Mouse (Mus musculus): ENCODE measurements at regions not wholly inside any gene's neighbourhood (a gene's known extent, or its start where the extent isn't known, plus 50 kb on each side); places are given as distances from the start of the nearest gene placed in this dataset.

DNA sequence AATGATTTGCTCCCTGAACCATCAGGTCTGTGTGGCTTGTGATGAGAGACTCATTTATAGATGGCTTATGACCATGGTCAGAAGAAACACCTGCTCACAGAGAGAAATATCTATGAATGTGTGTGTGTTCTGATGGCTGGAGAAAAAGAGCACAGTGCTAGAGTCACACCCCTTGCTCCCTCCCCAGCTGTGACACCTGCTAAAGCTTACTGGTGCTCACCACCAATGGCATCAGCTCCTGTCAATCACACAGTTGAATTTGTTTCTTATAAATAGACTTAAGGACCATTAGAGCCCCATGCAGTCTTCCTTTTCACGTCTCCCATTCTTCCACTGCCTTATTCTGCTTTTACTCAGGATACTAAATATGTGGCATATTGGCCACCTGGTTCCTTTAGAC, 654.3 kb downstream of the Cbln4 start:
- WGBS = 45% methylated on average over 1 of the region's 1 CpGs
- DNase-seq (ENCODE audit: low read depth, low spot score) = no peak

DNA sequence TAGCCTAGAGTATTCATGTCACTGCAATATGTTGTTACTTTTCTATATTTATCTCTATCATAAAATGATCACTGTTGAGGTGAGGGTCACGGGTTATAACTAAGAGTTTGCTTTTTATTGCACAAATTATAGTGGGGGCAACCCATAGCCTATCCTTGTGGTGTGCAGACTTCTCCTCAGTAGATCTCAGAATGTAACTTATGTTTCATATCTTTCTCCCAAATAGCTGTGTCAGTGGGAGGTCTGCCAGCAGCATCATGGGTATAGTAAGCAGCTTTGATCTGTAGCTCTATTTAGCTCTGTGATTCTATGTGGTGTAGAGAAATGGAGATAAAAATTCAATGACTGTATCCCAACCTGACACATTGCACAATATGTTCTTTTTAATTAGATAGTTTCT, 641.9 kb downstream of the Dok5 start:
- WGBS = 23% methylated on average over 1 of the region's 1 CpGs
- no peak for DNase-seq (ENCODE audit: low read depth, low spot score)

DNA sequence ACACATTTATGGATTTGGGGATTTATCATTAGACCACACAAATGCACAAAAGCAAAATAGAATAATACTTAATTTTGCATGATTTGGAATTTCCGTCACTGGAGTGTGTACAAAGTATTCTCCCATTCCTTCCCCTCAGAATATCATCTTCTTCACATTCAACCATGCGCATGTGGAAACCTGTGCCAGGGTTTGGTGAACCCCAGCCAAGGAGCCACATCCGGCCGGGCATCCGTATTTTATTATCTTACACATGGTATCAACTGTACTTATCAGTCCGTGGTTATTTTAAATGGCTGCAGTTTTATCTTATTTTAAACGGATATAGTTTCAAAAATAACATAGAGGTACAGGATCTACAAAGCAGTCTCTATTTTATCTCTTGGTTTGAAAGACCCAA, 641.4 kb downstream of the Dok5 start:
- WGBS = 91% methylated on average over 7 of the region's 7 CpGs
- no peak for DNase-seq (ENCODE audit: low read depth, low spot score)

DNA sequence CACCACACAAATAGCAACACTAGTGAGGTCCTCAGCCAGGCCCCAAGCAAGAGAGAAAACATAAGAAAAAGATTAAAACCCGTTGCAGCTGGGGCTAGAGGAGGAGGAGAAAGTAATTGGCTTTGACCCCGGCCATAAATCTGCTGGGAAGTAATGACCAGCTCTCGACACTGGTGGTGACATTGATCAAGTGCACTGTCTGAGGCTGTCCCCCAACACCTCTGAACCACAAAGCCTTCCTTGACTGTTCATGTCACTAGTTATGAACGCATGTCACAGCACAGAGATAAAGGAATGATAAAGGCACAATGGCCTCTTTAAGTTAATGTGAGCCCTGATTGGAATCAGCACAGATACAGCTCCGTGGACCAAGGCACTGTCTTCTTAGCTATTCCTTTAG, 640.1 kb downstream of the Dok5 start:
- no peak for DNase-seq (ENCODE audit: low read depth, low spot score)
- WGBS = 25% methylated on average over 5 of the region's 5 CpGs

DNA sequence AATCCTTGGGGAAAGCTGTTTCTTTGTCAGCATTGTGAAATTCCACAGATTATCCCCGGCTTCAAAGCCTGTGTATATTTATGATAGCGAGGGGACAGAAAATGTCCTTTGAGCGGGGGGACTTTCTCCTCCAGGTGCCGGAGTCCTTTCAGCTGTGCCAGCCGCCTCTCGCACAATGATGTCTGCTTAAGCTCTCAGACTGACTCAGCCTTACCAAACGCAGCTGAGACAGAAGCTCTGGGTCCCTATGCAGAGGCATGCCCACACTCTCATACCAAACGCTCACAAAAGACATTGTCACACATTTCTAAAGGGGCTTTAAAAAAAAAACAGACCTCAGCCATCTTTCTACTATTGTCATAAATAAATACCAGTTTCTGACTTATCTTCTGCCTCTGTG, 633.9 kb downstream of the Dok5 start:
- 55% methylated on average over 8 of the region's 8 CpGs for WGBS
- DNase-seq (ENCODE audit: low read depth, low spot score) = no peak

DNA sequence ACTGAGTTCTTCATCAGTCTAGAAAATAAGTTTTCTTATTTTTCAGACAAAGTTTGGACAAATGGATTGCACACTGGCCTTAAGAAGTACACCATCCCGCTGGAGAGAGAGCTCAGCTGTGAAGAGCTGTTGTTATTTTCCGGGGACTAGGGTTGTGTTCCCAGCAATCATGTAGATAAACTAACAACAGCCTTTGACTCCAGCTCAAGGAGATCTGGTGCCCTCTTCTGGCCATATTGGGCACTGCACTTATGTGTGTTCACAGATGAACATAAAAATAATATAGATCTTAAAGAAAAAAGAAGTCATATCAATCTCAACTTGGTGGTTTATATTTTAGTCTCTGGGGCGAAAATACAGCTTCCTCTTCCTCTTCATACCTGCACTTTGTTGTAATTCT, 633.0 kb downstream of the Dok5 start:
- DNase-seq (ENCODE audit: low read depth, low spot score) = no peak
- 86% methylated on average over 3 of the region's 3 CpGs for WGBS

DNA sequence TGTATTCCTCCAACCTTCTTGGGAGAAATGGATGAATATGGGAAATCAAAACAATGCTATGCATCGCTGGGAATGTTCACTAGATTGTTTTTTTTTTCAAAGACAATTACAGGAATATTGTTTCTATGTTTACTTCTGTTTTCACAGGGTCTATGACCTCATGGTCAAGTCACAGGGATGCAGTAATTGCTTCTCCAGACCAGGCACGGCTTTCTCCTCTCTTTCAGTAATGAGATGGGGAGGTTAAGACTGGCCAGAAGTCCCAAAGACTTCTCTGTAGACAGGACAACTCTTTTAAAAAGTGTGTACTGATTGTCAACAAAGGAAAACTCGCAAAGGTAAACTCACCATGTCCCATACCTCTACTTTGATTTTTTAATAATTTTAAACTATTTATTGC, 631.8 kb downstream of the Dok5 start:
- DNase-seq (ENCODE audit: low read depth, low spot score) = no peak
- WGBS = 69% methylated on average over 3 of the region's 3 CpGs

DNA sequence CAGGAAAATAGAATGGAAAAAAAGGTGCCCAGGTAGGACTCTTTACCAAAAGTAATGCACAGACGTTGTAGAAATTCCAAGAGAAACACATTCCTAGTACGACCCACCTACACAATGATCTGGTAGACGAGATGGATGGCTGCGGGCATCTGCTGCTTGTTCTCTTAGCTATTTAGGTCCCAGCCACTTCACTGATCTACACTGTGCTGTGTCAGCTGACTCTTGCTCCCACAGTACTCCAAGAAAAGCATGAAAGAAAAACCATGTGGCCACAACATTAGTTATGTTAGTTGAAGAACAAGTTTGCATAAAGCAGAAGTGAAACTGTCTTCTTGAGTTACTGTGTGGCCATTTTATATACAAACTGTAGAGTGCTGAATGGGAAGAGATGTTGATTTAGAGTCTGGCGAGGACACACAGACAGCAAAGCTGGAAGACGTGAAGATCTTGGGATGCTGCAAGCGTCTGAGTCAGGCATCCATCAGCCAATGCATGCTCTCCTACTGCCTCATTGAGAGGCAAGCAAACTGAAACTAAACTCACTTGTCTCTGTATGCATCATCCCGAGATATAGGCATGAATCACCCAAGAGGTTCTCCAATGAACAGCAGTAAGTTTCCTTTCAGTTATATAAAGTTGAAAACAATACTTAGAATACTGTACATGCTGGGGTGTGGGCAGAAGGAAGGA, 626.6 kb downstream of the Dok5 start:
- DNase-seq (ENCODE audit: low read depth, low spot score) = no peak
- 63% methylated on average over 8 of the region's 8 CpGs for WGBS

DNA sequence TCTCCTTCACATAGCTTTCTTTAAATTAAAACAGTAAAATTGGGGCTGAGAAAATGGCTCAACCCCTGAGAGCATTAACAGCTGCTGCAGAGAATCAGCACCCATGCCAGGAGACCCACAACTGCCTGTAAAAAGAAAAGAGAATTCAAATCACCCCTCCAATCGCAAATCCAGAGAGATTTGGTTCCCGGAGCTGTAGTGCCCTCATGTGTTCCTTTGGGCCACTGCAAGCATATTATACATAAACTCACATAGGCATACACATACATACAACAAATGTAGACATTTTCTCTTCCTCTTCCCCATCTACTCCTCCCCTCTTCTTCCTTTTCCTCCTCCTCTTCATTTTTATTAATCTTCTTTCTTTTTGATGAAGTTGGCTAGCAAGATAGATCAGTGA, 616.5 kb downstream of the Dok5 start:
- no peak for DNase-seq (ENCODE audit: low read depth, low spot score)
- 86% methylated on average over 2 of the region's 2 CpGs for WGBS

DNA sequence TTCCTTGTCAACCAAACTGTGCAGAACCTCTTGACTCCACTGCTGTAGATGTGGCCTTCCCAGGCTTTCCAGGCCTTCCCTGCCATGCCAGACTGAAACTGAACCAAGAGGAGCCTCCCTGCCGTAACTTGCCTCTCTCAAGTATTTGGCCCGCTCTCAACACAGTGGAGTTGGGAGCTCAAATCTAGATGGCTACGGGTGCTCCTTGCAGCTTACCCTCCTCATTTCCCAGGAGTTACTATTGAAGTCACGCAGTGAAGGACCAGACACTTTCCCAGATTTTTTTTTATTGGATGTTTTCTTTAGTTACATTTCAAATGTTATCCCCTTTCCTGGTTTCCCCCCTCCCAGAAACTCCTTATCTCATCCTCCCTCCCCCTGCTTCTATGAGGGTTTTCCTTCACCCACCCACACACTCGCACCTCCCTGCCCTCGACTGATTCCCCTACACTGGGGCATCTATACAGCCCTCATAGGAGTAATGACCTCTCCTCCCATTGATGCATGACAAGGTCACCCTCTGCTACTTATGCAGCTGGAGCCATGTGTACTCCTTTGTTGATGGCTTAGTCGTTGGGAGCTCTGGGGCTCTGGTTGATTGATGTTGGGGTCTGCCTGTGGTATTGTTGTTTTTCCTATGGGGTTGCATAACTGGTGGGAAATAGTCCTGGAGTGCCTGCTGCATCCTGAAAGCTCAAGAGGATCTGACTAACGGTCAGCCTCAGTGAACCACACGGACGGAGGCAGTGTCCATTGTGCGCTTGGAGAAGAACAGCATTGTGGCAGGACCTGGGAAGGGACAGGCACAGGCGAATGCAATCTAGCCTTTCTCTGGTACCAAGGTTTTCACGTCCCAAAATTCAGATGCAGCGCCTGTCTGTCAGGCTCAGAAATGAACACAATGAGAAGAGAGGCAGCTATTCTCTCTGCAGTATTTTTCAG, 602.5 kb downstream of the Dok5 start:
- DNase-seq (ENCODE audit: low read depth, low spot score) = no peak
- WGBS = 76% methylated on average over 14 of the region's 14 CpGs

DNA sequence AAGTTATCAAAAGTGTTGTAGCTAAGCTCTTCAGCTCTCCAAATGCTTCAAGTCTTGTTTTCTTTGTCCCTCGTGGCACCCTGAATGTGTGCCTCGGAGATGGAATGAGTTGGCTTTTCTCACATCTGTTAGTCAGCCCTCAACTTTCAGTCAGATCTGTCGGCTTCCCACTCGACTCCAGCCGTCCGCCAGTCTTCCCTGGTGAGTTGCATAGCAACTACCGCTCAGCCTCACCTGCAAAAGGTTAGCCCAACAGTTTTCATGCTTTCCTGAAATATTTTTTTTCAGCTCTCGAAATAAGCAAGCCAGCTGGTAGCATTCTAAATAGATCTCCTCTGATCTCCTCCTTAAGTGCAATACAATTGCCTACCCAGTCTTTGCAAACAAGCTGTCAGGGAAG, 601.2 kb downstream of the Dok5 start:
- no peak for DNase-seq (ENCODE audit: low read depth, low spot score)
- 88% methylated on average over 8 of the region's 8 CpGs for WGBS

DNA sequence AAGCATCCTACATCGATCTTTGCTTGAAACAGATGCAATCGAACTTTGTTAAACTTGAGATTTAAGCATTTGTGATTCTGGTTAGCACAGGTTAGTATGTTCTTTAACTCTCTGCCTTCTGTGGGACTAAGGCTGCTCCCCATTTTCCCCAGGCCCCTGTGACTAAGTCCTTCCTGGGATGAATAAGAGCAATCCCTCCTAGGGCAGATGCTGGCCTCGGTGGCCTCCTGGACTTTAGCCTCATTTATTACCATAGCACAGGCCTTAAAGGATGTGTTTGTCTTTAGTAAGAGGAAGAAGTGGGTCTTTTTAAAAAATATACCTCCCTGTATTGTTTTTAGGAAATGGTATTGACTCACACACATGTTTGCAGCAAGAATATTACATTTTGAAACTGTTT, 599.9 kb downstream of the Dok5 start:
- DNase-seq (ENCODE audit: low read depth, low spot score) = no peak
- WGBS = 72% methylated on average over 3 of the region's 3 CpGs

DNA sequence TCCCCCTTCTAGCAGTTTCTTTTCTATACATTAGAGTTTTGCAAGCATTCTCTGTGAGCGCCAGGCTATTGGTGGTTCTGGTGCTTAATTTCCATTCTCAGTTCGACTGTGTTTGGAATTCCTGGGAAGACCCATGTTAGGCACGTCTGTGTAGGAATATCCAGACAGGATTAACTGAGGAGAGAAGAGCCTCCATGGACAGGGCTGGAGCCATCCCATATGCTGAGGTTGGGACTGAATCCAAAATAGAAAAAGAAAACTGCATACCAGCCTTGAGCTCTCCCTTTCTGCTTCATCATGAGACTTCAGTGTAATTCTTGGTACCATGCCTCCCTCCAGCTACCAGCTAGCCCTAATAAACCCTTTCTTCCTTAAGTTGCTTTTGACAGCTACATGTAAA, 595.3 kb downstream of the Dok5 start:
- WGBS = 63% methylated on average over 3 of the region's 3 CpGs
- no peak for DNase-seq (ENCODE audit: low read depth, low spot score)

DNA sequence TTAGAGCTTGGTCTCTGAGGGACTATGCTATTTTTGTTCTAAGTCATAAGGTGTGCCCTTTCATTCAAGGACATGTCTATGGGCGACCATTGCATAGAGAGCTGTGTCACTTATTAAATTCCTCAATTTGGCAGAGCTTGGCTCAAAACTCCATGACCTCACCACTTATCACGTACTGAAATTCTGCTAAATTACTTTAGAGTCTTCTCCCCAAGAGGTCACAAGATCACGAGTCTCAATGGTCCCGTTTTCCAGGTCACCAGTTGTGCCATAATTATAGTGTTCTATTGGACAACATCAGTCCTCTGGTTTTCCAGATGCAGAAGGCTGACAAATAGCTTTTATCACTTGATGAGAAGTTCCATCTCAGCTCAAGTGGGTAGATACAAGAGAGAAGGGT, 576.9 kb downstream of the Dok5 start:
- WGBS = 81% methylated on average over 4 of the region's 4 CpGs

DNA sequence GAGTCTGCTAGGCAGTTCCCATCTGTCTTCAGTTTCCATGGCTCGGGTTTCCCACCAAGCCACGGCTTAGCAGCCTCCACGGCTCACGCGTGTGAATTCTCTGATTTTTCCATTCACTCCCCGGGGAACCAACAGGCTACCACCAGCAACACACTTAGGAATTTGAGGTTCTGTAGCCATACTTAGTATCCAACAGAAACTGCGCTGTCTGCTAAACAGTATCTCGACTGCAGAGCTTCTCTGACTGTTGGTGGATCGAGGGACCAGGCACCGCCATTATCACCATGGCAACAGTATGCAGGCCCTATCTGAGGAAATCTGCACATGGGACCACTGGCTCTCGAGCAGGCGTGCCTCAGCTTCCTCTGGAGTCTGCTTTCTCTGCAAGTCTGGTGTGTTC, 574.4 kb downstream of the Dok5 start:
- DNase-seq (ENCODE audit: low read depth, low spot score) = no peak
- WGBS = 72% methylated on average over 12 of the region's 12 CpGs

More for the DNA sequence above, 576.9 kb downstream of the Dok5 start:
- no peak for DNase-seq (ENCODE audit: low read depth, low spot score)

DNA sequence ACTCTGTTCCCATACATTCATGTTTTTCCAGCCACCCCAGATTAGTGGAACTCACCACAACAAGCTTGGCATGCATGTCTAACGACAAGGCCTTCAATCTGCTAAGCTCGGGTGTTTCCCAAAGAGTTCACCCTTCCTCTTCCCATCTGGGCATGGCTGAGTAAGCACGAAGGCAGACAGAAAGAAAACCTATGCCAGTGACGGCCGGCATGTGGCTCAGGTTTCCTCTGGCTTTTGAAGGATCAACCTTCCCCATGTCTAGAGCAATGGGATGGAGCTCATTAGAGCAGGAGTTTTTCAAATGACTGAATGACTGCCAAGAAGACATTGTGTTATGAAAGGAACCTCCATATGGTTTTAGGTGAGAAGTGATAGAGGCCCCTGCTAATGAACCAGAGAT, 566.9 kb downstream of the Dok5 start:
- 77% methylated on average over 5 of the region's 5 CpGs for WGBS
- no peak for DNase-seq (ENCODE audit: low read depth, low spot score)

DNA sequence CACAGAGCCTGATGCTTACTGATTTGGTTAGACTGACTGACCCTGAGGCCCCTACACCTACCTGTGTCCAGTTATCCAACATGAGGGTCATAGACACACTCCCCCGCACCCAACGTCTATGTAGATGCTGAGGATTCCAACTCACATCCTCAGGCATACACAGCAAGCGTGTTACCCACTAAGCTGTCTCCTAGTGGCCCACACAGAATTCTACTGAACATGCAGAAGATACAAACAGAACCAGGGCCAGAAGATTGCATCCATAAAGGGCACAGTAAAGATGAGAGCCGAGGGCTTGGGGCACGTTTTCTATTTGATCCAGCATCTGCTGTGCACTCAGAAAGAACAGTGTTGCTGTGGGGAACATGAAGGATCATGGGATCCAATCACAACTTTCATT, 564.0 kb downstream of the Dok5 start:
- WGBS = 77% methylated on average over 5 of the region's 5 CpGs
- no peak for DNase-seq (ENCODE audit: low read depth, low spot score)

DNA sequence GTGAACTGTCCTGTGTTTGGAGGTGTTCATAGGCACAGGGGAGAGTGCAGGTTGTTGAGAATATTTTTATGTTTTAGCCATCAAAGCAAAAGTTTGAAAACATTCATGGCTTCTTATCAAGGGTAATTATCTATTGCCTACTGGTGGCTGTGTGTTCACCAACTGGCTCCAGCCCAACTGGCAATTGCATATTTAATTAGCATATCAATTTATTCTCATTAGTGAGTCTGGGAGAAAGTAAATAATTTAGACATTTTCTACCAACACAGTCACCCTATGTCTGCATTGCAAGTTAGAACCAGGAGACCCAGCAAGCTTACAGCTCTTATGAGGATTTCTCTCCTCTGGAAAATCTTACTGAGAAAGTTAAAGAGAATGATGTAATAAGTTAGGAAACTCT, 561.0 kb downstream of the Dok5 start:
- no peak for DNase-seq (ENCODE audit: low read depth, low spot score)

DNA sequence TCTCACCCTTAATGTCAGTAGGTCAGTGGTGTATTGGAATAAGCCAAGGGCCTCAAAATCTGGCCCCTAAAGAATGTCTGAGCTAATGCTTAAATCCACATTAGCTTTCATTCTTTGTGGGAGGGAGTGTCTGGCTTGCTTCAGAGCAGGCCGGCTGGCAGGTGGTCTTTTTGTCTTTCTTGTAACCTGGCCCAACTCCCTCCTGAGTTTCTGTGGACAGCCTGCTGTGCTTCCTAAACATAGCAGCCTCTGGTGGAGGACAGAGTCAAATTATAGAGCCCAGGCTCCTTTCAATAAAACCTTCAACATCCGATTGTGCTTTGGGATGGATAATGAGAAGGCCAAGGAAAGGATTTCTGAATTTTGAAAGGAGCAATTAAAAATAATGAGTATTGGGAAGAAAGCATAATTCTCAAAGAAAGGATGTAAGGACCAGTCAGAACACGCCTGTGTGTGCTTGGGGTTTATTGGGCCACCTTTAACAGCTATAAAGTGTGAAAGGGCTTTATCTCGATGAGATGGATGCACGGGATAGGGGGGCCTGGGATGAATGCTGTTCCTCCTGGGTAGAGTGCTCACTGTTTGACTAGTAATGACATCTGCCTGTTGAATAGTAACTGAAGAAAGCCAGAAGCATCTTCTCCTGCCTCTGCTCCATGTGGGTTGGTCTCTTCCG, 554.2 kb downstream of the Dok5 start:
- 36% methylated on average over 6 of the region's 6 CpGs for WGBS

DNA sequence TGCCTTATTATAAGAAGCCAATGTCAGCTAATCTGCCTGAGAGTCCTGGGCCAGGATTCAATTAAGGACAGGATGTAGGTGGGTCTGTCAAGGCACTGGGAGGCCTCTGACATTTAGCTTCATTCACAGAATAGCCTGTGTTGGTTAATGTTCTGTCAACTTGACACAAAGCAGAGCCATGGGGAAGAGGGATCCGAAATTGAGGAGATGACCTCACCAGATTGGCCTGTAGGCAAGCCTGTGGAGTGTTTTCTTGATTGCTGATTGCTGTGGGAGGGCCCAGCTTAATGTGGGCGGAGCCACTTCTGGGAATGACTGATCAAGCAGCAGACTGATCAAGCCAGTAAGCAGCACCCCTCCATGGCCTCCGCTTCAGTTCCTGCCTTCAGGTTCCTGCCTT, 548.5 kb downstream of the Dok5 start:
- DNase-seq (ENCODE audit: low read depth, low spot score) = no peak

More for the DNA sequence above, 554.2 kb downstream of the Dok5 start:
- no peak for DNase-seq (ENCODE audit: low read depth, low spot score)

DNA sequence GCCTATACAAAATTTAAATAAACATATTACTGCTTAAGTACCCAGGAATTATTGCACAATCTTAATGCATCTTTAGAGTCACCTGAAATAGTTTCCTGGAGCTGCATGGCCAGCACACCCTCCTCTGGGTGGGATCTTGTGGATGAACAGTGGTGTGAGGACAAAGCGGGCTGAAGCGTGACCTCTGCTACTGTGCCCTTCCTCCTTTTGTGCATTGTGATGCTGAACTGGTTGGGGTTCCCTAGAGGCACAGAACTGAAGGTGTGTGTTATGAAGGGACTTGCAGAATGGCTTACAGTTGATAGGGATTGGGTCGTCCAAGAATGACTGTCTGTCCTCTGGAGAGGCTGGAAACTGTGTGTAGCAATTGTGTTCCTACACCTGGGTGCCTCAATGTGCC, 547.7 kb downstream of the Dok5 start:
- 77% methylated on average over 3 of the region's 3 CpGs for WGBS
- DNase-seq (ENCODE audit: low read depth, low spot score) = no peak

More for the DNA sequence above, 548.5 kb downstream of the Dok5 start:
- 60% methylated on average over 3 of the region's 3 CpGs for WGBS
